Mouse (Mus musculus) layer of hippocampus, adult 8-10 months (tissue): ENCODE results near the gene Amer3. TPM values are rescaled to one million over a fixed set of nuclear protein-coding genes. Genes with fewer than 3 reads are reported as not detected.
"Not testable (repeated sequence)": the region's sequence is repeated elsewhere in the genome, so short reads cannot be mapped to it uniquely, and the experiment has no call there.

ENCODE experiments used
- DNase-seq, 2 experiments: peaks; one replicate each; pipeline ENCODE4 v3.0.0; 2022; ENCODE audit warnings: low spot score in 2 of 2
- total RNA-seq, 4 experiments: library from RNA; stranded (reverse); gene quantifications; 2 replicates each; pipeline ENCODE4 v1.2.4; 2022

The Amer3 gene
- 10 to 100 TPM; 33.5 to 37.0 (median 34.7) TPM for total RNA-seq

GRCm38 (mm10) chr1:34578851-34579781 lies at the start of gene Amer3:
Gene Amer3, plus strand, starts transcription at chr1:34579657.
- DNase-seq: peak; percentile 64 to 76

GRCm38 (mm10) chr1:34534574-34534973 lies 44.9 kb upstream of the Amer3 start:
- not testable (repeated sequence) for DNase-seq

- not testable (repeated sequence) for DNase-seq
Observed at GRCm38 (mm10) chr1:34535043-34535698, 44.3 kb upstream of the Amer3 start, which contains the start of gene Cfc1. Gene Cfc1, plus strand, starts transcription at chr1:34535648.

GRCm38 (mm10) chr1:34536291-34536766 lies 43.1 kb upstream of the Amer3 start:
- no peak for DNase-seq

- no peak for DNase-seq
Observed at GRCm38 (mm10) chr1:34536767-34537485, 42.5 kb upstream of the Amer3 start.

- DNase-seq: no peak
Observed at GRCm38 (mm10) chr1:34547074-34547473, 32.4 kb upstream of the Amer3 start.

GRCm38 (mm10) chr1:34553690-34554089 lies 25.8 kb upstream of the Amer3 start:
- DNase-seq: no peak

- no peak for DNase-seq
Observed at GRCm38 (mm10) chr1:34554275-34554674, 25.2 kb upstream of the Amer3 start.

GRCm38 (mm10) chr1:34560843-34561242 lies 18.6 kb upstream of the Amer3 start, which contains the start of gene Prss40:
Gene Prss40, minus strand, starts transcription at chr1:34560943.
- DNase-seq: no peak

GRCm38 (mm10) chr1:34564383-34565045 lies 14.9 kb upstream of the Amer3 start:
- no peak for DNase-seq

- DNase-seq: no peak
Observed at GRCm38 (mm10) chr1:34568120-34568519, 11.3 kb upstream of the Amer3 start.

GRCm38 (mm10) chr1:34569876-34570275 lies 9.6 kb upstream of the Amer3 start:
- DNase-seq: no peak

- peak; percentile 57 to 64 for DNase-seq
Observed at GRCm38 (mm10) chr1:34571431-34571830, 8.0 kb upstream of the Amer3 start.

- DNase-seq: no peak
Observed at GRCm38 (mm10) chr1:34573221-34573620, 6.2 kb upstream of the Amer3 start.

- peak; percentile 33 to 38 for DNase-seq
Observed at GRCm38 (mm10) chr1:34579782-34580356, 412 bp downstream of the Amer3 start.

GRCm38 (mm10) chr1:34582218-34582617 lies 2.8 kb downstream of the Amer3 start:
- no peak for DNase-seq

- DNase-seq: peak; percentile 82 to 84
Observed at GRCm38 (mm10) chr1:34583821-34584263, 4.4 kb downstream of the Amer3 start.

GRCm38 (mm10) chr1:34584736-34585135 lies 5.3 kb downstream of the Amer3 start:
- no peak for DNase-seq

- no peak for DNase-seq
Observed at GRCm38 (mm10) chr1:34587298-34588096, 8.0 kb downstream of the Amer3 start.

GRCm38 (mm10) chr1:34600000-34600399 lies 20.5 kb downstream of the Amer3 start:
- no peak for DNase-seq
